8 mouse cellular contexts compared by ENCODE assay signal in the genomic region with DNA sequence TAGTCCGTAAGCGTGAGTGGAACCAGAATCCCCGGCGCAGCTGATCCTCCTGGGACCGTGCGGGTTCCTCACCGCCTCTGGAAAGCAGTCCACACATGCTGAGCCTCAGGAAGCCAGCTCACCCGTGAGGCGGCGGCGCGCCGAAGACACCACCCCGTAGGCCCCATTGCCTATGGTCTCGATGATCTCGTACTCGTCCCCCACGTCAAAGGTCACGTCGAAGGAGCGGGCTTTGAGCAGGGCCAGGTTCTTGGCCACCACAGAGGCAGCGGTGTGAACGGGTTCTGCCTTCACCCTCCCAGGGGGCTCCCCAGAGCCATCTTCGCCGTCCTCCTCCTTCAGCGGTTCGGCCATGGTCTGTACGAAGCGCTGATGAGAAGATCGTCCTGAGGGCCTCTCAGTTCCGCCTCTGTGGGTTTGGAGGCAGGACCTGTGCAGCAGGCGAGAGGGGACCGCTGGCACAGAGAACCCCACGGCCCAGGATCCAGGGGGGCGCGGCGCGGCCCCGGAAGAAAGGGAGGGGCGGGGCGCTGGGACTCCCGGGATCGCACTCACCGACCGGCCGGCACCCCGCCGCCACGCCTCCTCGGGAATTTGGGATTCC. TPM values are rescaled to one million over a fixed set of nuclear protein-coding genes. Genes with fewer than 3 reads are reported as not detected.
DNase-seq lines count a peak whose midpoint lies in the region; ATAC-seq lines count a peak whose summit lies in the region.

No protein-coding gene starts in this region.

- peaks cover 9% of the 10 kb centered on the region for H3K4me1 ChIP-seq in forebrain, embryonic 14.5 days (ENCODE audit: control insufficient read depth, insufficient read depth, low read length)
- peaks cover 17% of the 10 kb centered on the region for H3K4me1 ChIP-seq in stomach, embryonic 16.5 days (ENCODE audit: control insufficient read depth, insufficient read depth, low read length)

- H3K4me2 ChIP-seq in forebrain, embryonic 14.5 days (ENCODE audit: low read length), result peak overlapping the region; percentile 74
- peak overlapping the region; percentile 96 for H3K4me2 ChIP-seq in stomach, embryonic 16.5 days (ENCODE audit: low read depth, low read length)

- H3K36me3 ChIP-seq in forebrain, embryonic 14.5 days (ENCODE audit: control insufficient read depth, insufficient read depth, low read length), result peaks cover 41% of the 10 kb centered on the region
- peaks cover 31% of the 10 kb centered on the region for H3K36me3 ChIP-seq in stomach, embryonic 16.5 days (ENCODE audit: control insufficient read depth, insufficient read depth, low read length)

- DNase-seq in cerebellum, postnatal 4 days (ENCODE audit: low spot score in 2 of 2), result no peak
- peak; percentile 33 for DNase-seq in urinary bladder, postnatal 25 days (ENCODE audit: low spot score)
- no peak for DNase-seq in urinary bladder, postnatal 10 days (ENCODE audit: low spot score)
- peak; percentile 39 for DNase-seq in forebrain, embryonic 14.5 days (ENCODE audit: low spot score)
- DNase-seq in kidney, postnatal 25 days, result peak; percentile 11 to 52

- 1% methylated on average over 44 of the region's 50 CpGs for WGBS in forebrain, embryonic 14.5 days
- WGBS in stomach, embryonic 16.5 days, result 1% methylated on average over 48 of the region's 50 CpGs

- H3K27me3 ChIP-seq in forebrain, embryonic 14.5 days (replicated peaks; ENCODE audit: control insufficient read depth, insufficient read depth, low read length), result no peaks in the 10 kb centered on the region
- no peaks in the 10 kb centered on the region for H3K27me3 ChIP-seq in stomach, embryonic 16.5 days (ENCODE audit: control insufficient read depth, insufficient read depth, low read length)

- peak; percentile 28; the same call in 1 of the 2 replicates for ATAC-seq in cerebellum, adult (ENCODE audit: insufficient number of reproducible peaks, low FRiP score, low TSS enrichment)
- ATAC-seq in forebrain, embryonic 14.5 days, result peak; percentile 63
- peak; percentile 56 for ATAC-seq in megakaryocyte-erythroid progenitor cell, adult 5-6 weeks (replicated peaks; ENCODE audit: low FRiP score, low TSS enrichment, poor library complexity, severe bottlenecking)
- ATAC-seq in stomach, embryonic 16.5 days (ENCODE audit: insufficient read depth, low FRiP score), result peak; percentile 46

- peak overlapping the region; percentile 92 for H3K4me3 ChIP-seq in forebrain, embryonic 14.5 days (ENCODE audit: low read depth, low read length)
- peak overlapping the region; percentile 79 for H3K4me3 ChIP-seq in stomach, embryonic 16.5 days (replicated peaks; ENCODE audit: low read length)

- no peaks in the 10 kb centered on the region for H3K9me3 ChIP-seq in forebrain, embryonic 14.5 days (replicated peaks; ENCODE audit: control insufficient read depth, low read length)
- H3K9me3 ChIP-seq in stomach, embryonic 16.5 days (replicated peaks; ENCODE audit: control insufficient read depth, low read length), result no peaks in the 10 kb centered on the region

- H3K27ac ChIP-seq in forebrain, embryonic 14.5 days (ENCODE audit: low read depth, low read length), result peak overlapping the region; percentile 92
- H3K27ac ChIP-seq in stomach, embryonic 16.5 days (ENCODE audit: low read length), result peak overlapping the region; percentile 86

- H3K9ac ChIP-seq in forebrain, embryonic 14.5 days (ENCODE audit: low read length), result peak overlapping the region; percentile 95
- H3K9ac ChIP-seq in stomach, embryonic 16.5 days (ENCODE audit: low read length), result peak overlapping the region; percentile 87

RNA-seq across cellular contexts. Expression of a gene that starts 0.6 kb away (rescaled TPM):
- 59.0 and 75.8 TPM in 2 replicates for polyA plus RNA-seq in forebrain, embryonic 14.5 days (2014; fragmentation: Nextera tagmentation; extraction: Ambion mirVana)
- 6.8 and 15.5 TPM in 2 replicates for total RNA-seq in megakaryocyte-erythroid progenitor cell, adult 5-6 weeks (2014; fragmentation: Nextera tagmentation)
- 5.1 and 9.5 TPM in 2 replicates for total RNA-seq in megakaryocyte-erythroid progenitor cell, adult 5-6 weeks (2017)
- 41.0 and 48.8 TPM in 2 replicates for polyA plus RNA-seq in stomach, embryonic 16.5 days (2015; fragmentation: Nextera tagmentation; extraction: Ambion mirVana)

RNA-seq across cellular contexts. Expression of a gene that starts 8.4 kb away (rescaled TPM):
- polyA plus RNA-seq in forebrain, embryonic 14.5 days (2014; fragmentation: Nextera tagmentation; extraction: Ambion mirVana), result 51.6 and 65.7 TPM in 2 replicates
- total RNA-seq in megakaryocyte-erythroid progenitor cell, adult 5-6 weeks (2014; fragmentation: Nextera tagmentation), result not detected in 2 replicates
- not detected in 2 replicates for total RNA-seq in megakaryocyte-erythroid progenitor cell, adult 5-6 weeks (2017)
- polyA plus RNA-seq in stomach, embryonic 16.5 days (2015; fragmentation: Nextera tagmentation; extraction: Ambion mirVana), result 402 and 454 TPM in 2 replicates

RNA-seq across cellular contexts. Expression of a gene that starts 11.3 kb away (rescaled TPM):
- 38.9 and 55.5 TPM in 2 replicates for polyA plus RNA-seq in forebrain, embryonic 14.5 days (2014; fragmentation: Nextera tagmentation; extraction: Ambion mirVana)
- 4.3 and 8.6 TPM in 2 replicates for total RNA-seq in megakaryocyte-erythroid progenitor cell, adult 5-6 weeks (2014; fragmentation: Nextera tagmentation)
- 3.4 and 10.4 TPM in 2 replicates for total RNA-seq in megakaryocyte-erythroid progenitor cell, adult 5-6 weeks (2017)
- polyA plus RNA-seq in stomach, embryonic 16.5 days (2015; fragmentation: Nextera tagmentation; extraction: Ambion mirVana), result 21.9 and 24.3 TPM in 2 replicates

RNA-seq across cellular contexts. Expression of a gene that starts 39.7 kb away (rescaled TPM):
- polyA plus RNA-seq in forebrain, embryonic 14.5 days (2014; fragmentation: Nextera tagmentation; extraction: Ambion mirVana), result 6.9 and 10.3 TPM in 2 replicates
- not detected in 2 replicates for total RNA-seq in megakaryocyte-erythroid progenitor cell, adult 5-6 weeks (2014; fragmentation: Nextera tagmentation)
- total RNA-seq in megakaryocyte-erythroid progenitor cell, adult 5-6 weeks (2017), result not detected in 2 replicates
- polyA plus RNA-seq in stomach, embryonic 16.5 days (2015; fragmentation: Nextera tagmentation; extraction: Ambion mirVana), result 2.2 and 2.4 TPM in 2 replicates

Comparison
In these comparisons a context has a peak if more than half of its experiments do, and no peak if none do; other contexts are left out.
1. DNase-seq: peak in urinary bladder, postnatal 25 days (single experiment), forebrain, embryonic 14.5 days (single experiment) and kidney, postnatal 25 days (2 of 2); none in cerebellum, postnatal 4 days (0 of 2) and urinary bladder, postnatal 10 days (single experiment).
2. Peak in every context shown above with its lines, with median percentiles within 50 percentile points of each other: ATAC-seq.